Mouse (Mus musculus): ENCODE results near the gene Il5ra.

Gene Il5ra

GRCm38 (mm10) chr6:106732563-106732962 is 16.3 kb downstream of the Il5ra start:
- no peak for DNase-seq

GRCm38 (mm10) chr6:106729682-106730314 is 19.0 kb downstream of the Il5ra start:
- no peak for DNase-seq

GRCm38 (mm10) chr6:106727703-106728102 is 21.1 kb downstream of the Il5ra start:
- DNase-seq, result no peak

- no peak for DNase-seq
Observed at GRCm38 (mm10) chr6:106726078-106726477, 22.8 kb downstream of the Il5ra start.

- no peak for DNase-seq
Observed at GRCm38 (mm10) chr6:106725642-106726041, 23.2 kb downstream of the Il5ra start.

GRCm38 (mm10) chr6:106705506-106706035 is 43.3 kb downstream of the Il5ra start:
- no peak for DNase-seq

GRCm38 (mm10) chr6:106701931-106702330 is 46.9 kb downstream of the Il5ra start:
- DNase-seq, result no peak

GRCm38 (mm10) chr6:106675581-106675980 is 73.3 kb downstream of the Il5ra start:
- no peak for DNase-seq

- DNase-seq, result peak; percentile 24 to 49
Observed at GRCm38 (mm10) chr6:106663780-106664651, 84.8 kb downstream of the Il5ra start.

Data from lung, postnatal 4 days (tissue).